Mouse (Mus musculus) limb, embryonic 13.5 days (tissue): ENCODE data around the gene Sema4c. TPM values are rescaled to one million over a fixed set of nuclear protein-coding genes. Genes with fewer than 3 reads are reported as not detected.

Experiments used
- ATAC-seq: fragments of 200-750 bp; cut with Nextera tagmentation; 2 replicates; pipeline ENCODE4 v1.8.0; 2017; ENCODE audit warnings: low read depth, moderate number of reproducible peaks, moderate TSS enrichment; ENCODE audit not compliant: low FRiP score
- H3K27ac ChIP-seq: fragments of 300-500 bp; sonication (generic); 2 replicates; pipeline ENCODE4 v1.5.1; 2015; ENCODE audit warnings: inconsistent platforms, mild to moderate bottlenecking, moderate library complexity
- H3K27me3 ChIP-seq: fragments of 300-500 bp; sonication (generic); 2 replicates; pipeline ENCODE4 v1.6.1; 2015; ENCODE audit warnings: mild to moderate bottlenecking, inconsistent platforms
- H3K36me3 ChIP-seq: fragments of 300-500 bp; sonication (generic); 2 replicates; pipeline ENCODE4 v1.6.1; 2015; ENCODE audit warnings: inconsistent platforms, mild to moderate bottlenecking, moderate library complexity
- H3K4me1 ChIP-seq: fragments of 300-500 bp; sonication (generic); 2 replicates; pipeline ENCODE4 v1.6.1; 2015; ENCODE audit warnings: inconsistent platforms
- H3K4me2 ChIP-seq: fragments of 300-500 bp; sonication (generic); replicated peaks from 2 replicates; pipeline ENCODE4 v1.6.1; 2015; ENCODE audit warnings: inconsistent platforms, mild to moderate bottlenecking, moderate library complexity
- H3K4me3 ChIP-seq: fragments of 300-500 bp; sonication (generic); 2 replicates; pipeline ENCODE4 v1.5.1; 2015; ENCODE audit warnings: moderate library complexity, mild to moderate bottlenecking, inconsistent platforms
- H3K9ac ChIP-seq: fragments of 300-500 bp; sonication (generic); 2 replicates; pipeline ENCODE4 v1.6.1; 2015; ENCODE audit warnings: mild to moderate bottlenecking, inconsistent platforms
- H3K9me3 ChIP-seq: fragments of 300-500 bp; sonication (generic); 2 replicates; pipeline ENCODE4 v1.6.1; 2016; ENCODE audit warnings: inconsistent platforms
- WGBS: fragments of 180-500 bp; shearing (Covaris S2); methylation state at CpG from one replicate; pipeline ENCODE4 v1.1.7; 2015; 5-methylcytosine and 5-hydroxymethylcytosine counted together
- polyA plus RNA-seq: library from polyadenylated mRNA; unstranded; fragments of >200 nt; fragmentation: Nextera tagmentation; extraction: Ambion mirVana; gene quantifications from 2 replicates; pipeline ENCODE4 v1.2.1, GENCODE M21; 2015

Gene Sema4c
- polyA plus RNA-seq, 1 experiment from 2014 or later: 21.8 TPM

DNA sequence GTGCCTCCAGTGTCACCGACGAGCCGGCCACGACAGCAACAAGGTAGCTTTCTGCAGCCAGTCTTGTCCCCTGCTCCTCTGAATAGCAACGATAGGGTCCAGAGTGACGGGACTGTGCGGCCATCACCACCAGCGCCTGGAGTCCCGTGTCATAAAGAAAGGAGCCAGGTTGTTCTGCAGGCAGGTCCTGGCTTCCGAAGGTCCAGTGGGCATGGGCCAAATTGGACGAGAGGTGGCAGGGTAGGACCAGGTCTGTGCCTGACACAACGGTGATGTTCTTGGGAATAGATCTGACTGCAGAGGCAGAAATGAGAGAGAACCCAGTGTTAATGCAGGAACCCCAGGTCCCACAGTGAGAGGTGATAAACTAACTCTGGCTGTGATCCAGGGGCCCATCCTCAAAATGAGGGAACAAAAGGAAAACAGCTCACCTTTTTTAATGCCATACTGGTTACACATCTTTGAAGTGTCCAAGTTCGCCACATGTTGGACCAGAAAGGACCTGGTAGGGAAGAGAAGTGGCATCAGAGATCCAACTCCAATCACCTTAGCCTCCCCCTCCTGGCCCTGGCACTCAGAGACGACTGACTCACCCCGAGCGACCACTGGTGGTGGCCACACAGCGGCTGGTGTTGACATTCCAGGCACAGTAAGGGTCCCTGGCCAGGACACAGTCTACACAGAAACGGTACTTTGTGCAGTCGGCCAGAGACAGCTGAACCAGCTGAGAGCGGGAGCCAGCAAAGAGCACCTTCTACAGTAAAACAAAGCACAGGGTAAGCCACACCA, 7.9 kb downstream of the Sema4c start:
- Histone ChIP-seq H3K4me2 (no peak overlapping the region), H3K27ac (no peak overlapping the region), H3K4me3 (no peak overlapping the region), H3K27me3 (no peaks in the 10 kb centered on the region), H3K4me1 (peaks cover 63% of the 10 kb centered on the region), H3K36me3 (peaks cover 74% of the 10 kb centered on the region), H3K9me3 (no peaks in the 10 kb centered on the region), H3K9ac (no peak overlapping the region)
- no peak for ATAC-seq
- WGBS: 77% methylated on average over 20 of the region's 20 CpGs

DNA sequence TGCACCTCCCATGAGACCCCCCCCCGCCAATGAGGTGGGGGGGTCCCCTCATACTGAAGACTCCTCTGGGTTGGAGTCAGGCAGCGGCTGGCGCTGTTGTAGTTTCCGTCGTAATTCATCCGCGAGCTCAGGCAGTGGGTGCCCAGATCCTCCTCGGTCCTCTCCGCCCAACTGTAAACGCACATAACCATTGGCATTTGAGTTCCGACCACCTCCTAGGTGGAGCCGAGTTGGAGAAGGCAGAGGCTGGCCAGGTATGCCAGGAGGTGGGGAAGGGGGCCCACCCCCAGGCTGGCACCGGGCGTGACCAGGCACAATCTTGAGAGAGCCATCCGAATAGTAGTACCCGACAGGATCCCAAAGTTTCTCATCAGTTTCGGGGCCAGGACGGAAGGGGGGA, 8.7 kb downstream of the Sema4c start:
- no peak for ATAC-seq
- Histone ChIP-seq H3K4me3 (no peak overlapping the region), H3K9me3 (no peaks in the 10 kb centered on the region), H3K4me1 (peaks cover 55% of the 10 kb centered on the region), H3K9ac (peak overlapping the region; percentile 35; the same call in 1 of the 2 replicates), H3K27me3 (no peaks in the 10 kb centered on the region), H3K4me2 (peak overlapping the region; percentile 27), H3K36me3 (peaks cover 66% of the 10 kb centered on the region), H3K27ac (peak overlapping the region; percentile 52; the same call in 1 of the 2 replicates)
- WGBS: 75% methylated on average over 18 of the region's 18 CpGs

DNA sequence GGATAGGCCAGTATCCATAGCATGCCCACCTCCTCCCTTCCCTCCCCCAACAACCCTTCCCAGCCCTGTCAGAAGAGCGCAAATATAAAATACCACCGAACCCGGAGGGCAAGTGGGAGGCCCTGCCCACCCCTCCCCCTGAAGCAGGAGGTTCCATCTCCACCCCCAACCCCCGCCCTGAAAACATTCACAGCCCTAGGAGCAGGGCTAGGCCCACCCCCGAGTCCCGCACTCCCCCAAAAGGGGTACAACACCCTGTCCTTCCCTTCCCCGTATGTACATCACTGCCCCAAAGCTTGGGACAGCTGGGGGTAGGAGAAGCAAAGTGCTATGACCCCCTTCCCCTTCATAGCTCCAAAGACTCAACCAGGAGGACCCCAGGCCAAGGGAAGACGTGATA, 9.4 kb downstream of the Sema4c start:
- 41% methylated on average over 8 of the region's 8 CpGs for WGBS
- Histone ChIP-seq H3K4me1 (peaks cover 53% of the 10 kb centered on the region), H3K27me3 (no peaks in the 10 kb centered on the region), H3K9ac (peak overlapping the region; percentile 35; the same call in 1 of the 2 replicates), H3K4me2 (peak overlapping the region; percentile 27), H3K27ac (peak overlapping the region; percentile 52; the same call in 1 of the 2 replicates), H3K36me3 (peaks cover 62% of the 10 kb centered on the region), H3K9me3 (no peaks in the 10 kb centered on the region), H3K4me3 (no peak overlapping the region)
- no peak for ATAC-seq

DNA sequence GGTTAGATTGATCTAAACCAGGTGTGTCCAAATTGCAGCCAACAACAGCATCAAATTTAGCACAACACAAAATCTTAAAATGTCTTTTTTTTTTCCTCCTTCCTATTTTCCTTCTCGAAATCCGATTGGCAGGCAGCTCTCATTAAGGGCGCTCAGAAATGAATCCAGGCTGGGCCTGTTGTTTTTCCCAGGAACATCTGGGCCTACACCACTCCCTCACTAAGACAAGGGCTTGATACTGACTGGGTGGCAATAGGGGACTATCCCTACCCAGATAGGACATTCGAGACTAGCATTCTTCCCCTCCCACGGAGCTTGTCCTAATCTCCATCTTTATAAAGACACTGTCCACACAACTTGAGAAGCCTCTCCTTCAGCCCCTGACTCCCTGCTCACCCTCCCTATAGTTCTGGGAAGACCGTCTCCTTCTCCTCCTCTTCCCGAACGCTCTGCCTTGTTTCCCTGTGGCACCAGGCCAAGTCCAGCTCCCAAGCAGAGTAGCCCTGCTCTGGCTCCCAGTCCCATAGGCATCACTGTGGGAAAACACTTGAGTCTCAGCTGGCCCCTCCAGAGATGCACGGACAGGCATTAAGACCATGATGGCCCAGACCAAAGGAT, 10.1 kb downstream of the Sema4c start:
- Histone ChIP-seq H3K9me3 (no peaks in the 10 kb centered on the region), H3K36me3 (peaks cover 55% of the 10 kb centered on the region), H3K27me3 (no peaks in the 10 kb centered on the region), H3K4me3 (no peak overlapping the region), H3K4me2 (peak overlapping the region; percentile 41; the same call in 1 of the 2 replicates), H3K9ac (peak overlapping the region; percentile 45; the same call in 1 of the 2 replicates), H3K27ac (peak overlapping the region; percentile 74; the same call in 1 of the 2 replicates), H3K4me1 (peaks cover 53% of the 10 kb centered on the region)
- 27% methylated on average over 9 of the region's 9 CpGs for WGBS
- ATAC-seq: no peak

DNA sequence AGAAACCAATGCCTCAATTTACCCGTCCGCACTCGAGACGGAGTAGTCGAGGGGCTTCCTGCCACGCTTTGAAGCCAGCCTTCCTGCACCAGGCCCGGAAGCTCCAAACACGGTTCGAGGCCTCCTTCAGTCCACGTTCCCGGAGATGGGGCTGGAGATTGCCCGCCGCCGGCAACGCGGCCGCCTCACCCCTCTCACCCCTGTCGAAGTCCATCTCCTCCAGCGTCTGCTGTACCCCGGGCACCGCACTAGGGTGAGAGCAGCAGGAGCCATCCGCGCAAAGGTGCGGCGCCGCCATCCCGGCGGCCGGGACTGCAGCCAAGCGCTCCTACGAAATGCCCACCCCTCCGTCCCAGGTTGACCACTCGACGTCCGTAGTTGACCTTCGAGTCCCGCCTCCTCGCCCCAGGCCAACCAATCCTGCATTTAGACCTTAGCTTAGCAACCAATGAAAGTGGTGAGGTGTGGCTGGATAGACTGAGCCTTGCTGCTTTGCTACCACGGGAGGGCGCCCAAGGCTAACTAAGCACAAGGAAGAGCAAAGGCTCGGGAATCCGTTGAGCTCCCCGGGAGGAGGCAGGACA, 11.2 kb downstream of the Sema4c start, which contains the start of gene Ankrd39:
TSS of gene Ankrd39 (minus strand) at position 558 of the 584 bp plus-strand sequence.
- H3K4me2 ChIP-seq: peak within 1 kb of the TSS; percentile 81
- WGBS: under 1% methylated on average over 43 of the region's 43 CpGs
- peak within 1 kb of the TSS; percentile 81 for H3K9ac ChIP-seq
- peaks cover 53% of the 10 kb centered on the region for H3K36me3 ChIP-seq
- H3K4me1 ChIP-seq: peaks cover 53% of the 10 kb centered on the region
- H3K9me3 ChIP-seq: no peaks in the 10 kb centered on the region
- ATAC-seq: peak; percentile 96
- H3K4me3 ChIP-seq: peak within 1 kb of the TSS; percentile 68
- H3K27ac ChIP-seq: peak within 1 kb of the TSS; percentile 85
- no peaks in the 10 kb centered on the region for H3K27me3 ChIP-seq

DNA sequence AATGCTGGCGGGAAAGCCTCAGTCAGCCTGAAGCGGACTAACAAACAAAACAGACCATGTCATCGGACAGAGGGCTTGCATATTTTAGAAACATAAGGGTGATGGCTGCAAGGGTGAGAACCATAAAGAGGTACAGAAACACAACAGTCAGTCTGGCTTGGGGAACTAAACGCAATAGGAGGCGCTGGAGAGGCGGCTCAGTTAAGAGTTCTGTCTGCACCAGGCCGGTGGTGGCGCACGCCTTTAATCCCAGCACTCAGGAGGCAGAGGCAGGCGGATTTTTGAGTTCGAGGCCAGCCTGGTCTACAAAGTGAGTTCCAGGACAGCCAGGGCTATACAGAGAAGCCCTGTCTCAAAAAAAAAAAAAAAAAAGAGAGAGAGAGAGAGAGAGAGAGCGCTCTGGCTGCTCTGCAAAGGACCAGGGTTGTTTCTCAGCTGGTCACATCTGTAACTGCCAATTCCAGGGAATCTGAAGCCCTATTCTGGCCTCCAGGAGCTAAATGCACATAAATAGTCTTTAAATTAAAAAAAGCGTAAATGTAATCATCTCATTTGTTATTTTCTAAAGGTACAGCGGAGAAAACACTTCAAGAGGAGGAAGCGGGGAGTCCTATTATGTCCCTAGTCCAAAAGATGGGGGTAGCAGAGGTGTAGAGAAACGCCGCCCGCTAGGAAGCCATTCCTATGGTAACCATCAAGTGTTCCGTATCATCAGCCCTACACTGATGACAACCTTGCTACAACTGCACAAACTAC, 12.1 kb downstream of the Sema4c start:
- ATAC-seq: no peak
- Histone ChIP-seq H3K36me3 (peaks cover 52% of the 10 kb centered on the region), H3K4me3 (peak overlapping the region; percentile 68), H3K4me2 (peak overlapping the region; percentile 81), H3K4me1 (peaks cover 53% of the 10 kb centered on the region), H3K27ac (peak overlapping the region; percentile 48; the same call in 1 of the 2 replicates), H3K9me3 (no peaks in the 10 kb centered on the region), H3K27me3 (no peaks in the 10 kb centered on the region), H3K9ac (peak overlapping the region; percentile 81)
- 70% methylated on average over 19 of the region's 19 CpGs for WGBS

DNA sequence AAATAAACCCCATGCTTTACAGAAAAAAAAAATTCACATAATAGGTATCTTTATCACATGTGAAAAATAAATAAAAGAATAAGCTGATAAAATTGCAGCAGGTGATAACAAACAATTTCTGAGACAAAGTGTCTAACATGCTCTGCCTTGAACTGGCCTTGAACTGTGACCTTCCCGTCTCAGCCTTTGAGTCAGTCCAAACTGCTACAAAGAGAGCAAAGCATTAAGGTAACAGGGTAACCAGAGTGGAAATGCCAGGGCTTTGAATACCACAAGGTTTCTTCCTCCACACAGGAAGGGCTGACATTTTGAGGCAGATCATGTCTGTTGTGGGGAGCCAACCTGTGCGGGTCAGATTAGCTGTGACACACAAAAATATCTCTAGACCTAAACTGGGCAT, 12.8 kb downstream of the Sema4c start:
- WGBS: 85% methylated on average over 2 of the region's 2 CpGs
- no peaks in the 10 kb centered on the region for H3K27me3 ChIP-seq
- H3K36me3 ChIP-seq: peaks cover 52% of the 10 kb centered on the region
- H3K9me3 ChIP-seq: no peaks in the 10 kb centered on the region
- H3K4me2 ChIP-seq: no peak overlapping the region
- no peak overlapping the region for H3K9ac ChIP-seq
- H3K4me3 ChIP-seq: no peak overlapping the region
- peaks cover 51% of the 10 kb centered on the region for H3K4me1 ChIP-seq
- no peak overlapping the region for H3K27ac ChIP-seq
- ATAC-seq: no peak

DNA sequence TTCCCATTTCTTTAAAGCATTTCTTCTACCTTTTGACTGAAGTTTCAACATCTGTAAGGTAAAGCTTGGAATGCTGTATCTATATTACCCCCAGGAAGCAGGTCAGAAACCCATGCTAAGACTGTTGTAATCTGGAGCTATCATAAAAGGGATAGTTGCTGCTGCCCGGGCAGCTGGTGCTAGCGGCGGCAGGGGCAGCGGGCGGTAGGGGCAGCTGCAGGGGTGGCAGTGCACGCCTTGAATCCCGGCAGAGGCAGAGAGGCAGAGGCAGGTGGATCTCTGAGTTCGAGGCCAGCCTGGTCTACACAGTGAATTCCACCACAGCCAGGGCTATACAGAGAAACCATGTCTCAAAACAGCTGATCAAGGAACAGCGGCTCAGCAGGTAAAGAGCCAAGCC, 15.2 kb downstream of the Sema4c start:
- Histone ChIP-seq H3K27ac (no peak overlapping the region), H3K4me2 (no peak overlapping the region), H3K9me3 (no peaks in the 10 kb centered on the region), H3K4me3 (no peak overlapping the region), H3K27me3 (no peaks in the 10 kb centered on the region), H3K36me3 (peaks cover 47% of the 10 kb centered on the region), H3K9ac (no peak overlapping the region), H3K4me1 (peaks cover 27% of the 10 kb centered on the region)
- no peak for ATAC-seq
- WGBS: 86% methylated on average over 9 of the region's 9 CpGs

DNA sequence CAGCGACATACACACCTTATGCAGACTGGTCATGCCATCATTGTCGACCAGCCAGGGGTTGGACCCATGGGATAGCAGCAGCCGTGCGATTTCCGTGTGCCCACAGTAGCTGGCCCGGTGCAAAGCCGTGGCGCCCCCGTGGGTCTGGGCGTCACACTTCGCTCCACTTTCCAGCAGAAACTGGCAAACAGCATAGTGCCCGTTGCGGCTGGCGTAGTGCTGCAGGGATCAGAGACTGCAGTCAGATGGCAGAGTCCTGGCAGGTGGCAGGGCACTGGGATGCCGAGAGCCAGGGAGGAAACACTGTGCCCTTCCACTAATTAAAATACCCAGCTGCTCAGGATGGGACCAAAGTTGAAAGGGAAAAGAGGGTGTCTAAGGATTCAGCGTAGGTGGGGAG, 16.3 kb downstream of the Sema4c start:
- Histone ChIP-seq H3K4me1 (peaks cover 20% of the 10 kb centered on the region), H3K27me3 (no peaks in the 10 kb centered on the region), H3K36me3 (peaks cover 51% of the 10 kb centered on the region), H3K4me3 (no peak overlapping the region), H3K27ac (no peak overlapping the region), H3K9ac (no peak overlapping the region), H3K4me2 (no peak overlapping the region), H3K9me3 (no peaks in the 10 kb centered on the region)
- no peak for ATAC-seq
- WGBS: 97% methylated on average over 16 of the region's 16 CpGs

DNA sequence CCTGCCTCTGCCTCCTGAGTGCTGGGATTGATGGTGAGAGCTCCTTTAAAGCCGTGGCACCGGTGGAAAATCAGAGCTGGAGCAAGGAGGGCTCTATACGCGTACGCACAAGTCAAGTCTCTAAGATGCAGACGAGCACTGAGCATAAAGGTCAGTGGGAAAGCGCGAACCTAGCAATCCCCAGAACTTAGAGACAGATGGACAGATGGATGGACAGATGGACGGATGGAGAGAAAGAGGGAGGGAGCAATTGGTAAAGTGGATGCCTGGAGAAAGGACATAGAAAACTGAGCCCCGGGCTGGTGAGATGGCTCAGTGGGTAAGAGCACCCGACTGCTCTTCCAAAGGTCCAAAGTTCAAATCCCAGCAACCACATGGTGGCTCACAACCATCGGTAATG, 17.3 kb downstream of the Sema4c start:
- H3K9me3 ChIP-seq: no peaks in the 10 kb centered on the region
- 93% methylated on average over 12 of the region's 12 CpGs for WGBS
- no peak overlapping the region for H3K4me2 ChIP-seq
- peak overlapping the region; percentile 10; the same call in 1 of the 2 replicates for H3K27ac ChIP-seq
- peaks cover 13% of the 10 kb centered on the region for H3K4me1 ChIP-seq
- H3K4me3 ChIP-seq: no peak overlapping the region
- no peak overlapping the region for H3K9ac ChIP-seq
- H3K27me3 ChIP-seq: no peaks in the 10 kb centered on the region
- peaks cover 59% of the 10 kb centered on the region for H3K36me3 ChIP-seq
- ATAC-seq: no peak

DNA sequence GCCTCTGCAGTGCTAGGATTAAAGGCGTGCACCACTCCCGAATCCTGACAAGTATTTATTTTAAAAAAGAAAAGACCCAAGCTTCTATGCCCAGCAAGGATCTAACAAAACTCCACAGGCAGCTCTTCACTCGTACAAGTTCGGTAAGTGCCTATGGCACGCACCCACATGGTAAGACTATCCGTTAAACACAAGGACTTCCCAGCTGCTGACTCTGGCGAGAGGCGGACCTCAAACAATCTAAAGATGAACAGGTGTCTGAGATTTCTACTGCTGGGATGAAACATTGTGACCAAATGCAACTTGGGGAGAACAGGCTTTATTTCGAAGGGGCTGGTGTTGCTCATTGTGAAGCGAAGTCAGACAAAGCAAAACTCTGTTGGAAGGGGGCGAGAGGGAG, 18.0 kb downstream of the Sema4c start:
- ATAC-seq: no peak; the same call in 1 of the 2 replicates
- WGBS: 89% methylated on average over 11 of the region's 11 CpGs
- Histone ChIP-seq H3K9ac (no peak overlapping the region), H3K27ac (no peak overlapping the region), H3K9me3 (no peaks in the 10 kb centered on the region), H3K36me3 (peaks cover 59% of the 10 kb centered on the region), H3K4me3 (no peak overlapping the region), H3K27me3 (no peaks in the 10 kb centered on the region), H3K4me2 (no peak overlapping the region), H3K4me1 (peaks cover 8% of the 10 kb centered on the region; the same call in 1 of the 2 replicates)
